22 mouse cellular contexts compared by ENCODE assay signal in the genomic region with DNA sequence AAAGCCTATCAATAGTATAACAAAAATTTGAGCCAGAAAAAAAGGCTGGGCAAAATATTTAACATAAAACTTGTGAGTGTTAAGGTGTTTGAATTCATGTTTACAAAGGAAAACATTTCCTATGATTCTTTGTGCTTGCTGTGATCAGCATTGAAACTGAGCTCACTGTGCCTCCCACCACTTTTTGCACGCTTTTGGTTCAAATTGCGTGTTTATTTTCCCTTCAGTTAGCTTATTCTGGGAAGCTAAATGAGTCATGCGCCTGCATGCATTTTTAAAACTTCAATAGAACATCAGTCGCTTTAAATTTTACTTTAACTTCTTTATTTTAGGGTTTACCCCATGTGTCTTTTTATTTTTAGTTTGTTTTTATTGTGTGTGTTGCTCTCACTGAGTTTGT.
DNase-seq lines count a peak whose midpoint lies in the region; ATAC-seq and TF ChIP-seq lines count a peak whose summit lies in the region.
"Had no signal": no experiment of that assay in that cellular context is flagged by ENCODE, and none has a peak within 500 bp of the region (broad histone marks: within the 10 kb centered on the region; RNA-seq: fewer than 3 reads in every experiment).

No protein-coding gene starts in this region.

- no peak for TF ChIP-seq POLR2A in embryonic fibroblast, embryonic 13.5 days (IDR thresholded peaks at IDR 0.05; ENCODE audit: low read depth, low read length)

- ATAC-seq in activated CD4-positive, CD25-positive, alpha-beta regulatory T cell, adult 4 months: no peak
- ATAC-seq: intestine, embryonic 15.5 days; midbrain, embryonic 15.5 days had no signal

- peak overlapping the region; percentile 40; the same call in 1 of the 2 replicates for H3K27ac ChIP-seq in embryonic fibroblast, embryonic 13.5 days (ENCODE audit: insufficient read depth, low read length)
- H3K27ac ChIP-seq: forebrain, embryonic 12.5 days; hindbrain, embryonic 15.5 days; intestine, embryonic 15.5 days; midbrain, embryonic 15.5 days; neural tube, embryonic 12.5 days had no signal

- DNase-seq in right cerebral cortex, adult 18-20 months: peak; percentile 48
- no peak for DNase-seq in right cerebral cortex, postnatal 14 days
- DNase-seq in left cerebral cortex, adult 18-20 months (ENCODE audit: low spot score in 2 of 2): peak; percentile 5 to 9
- DNase-seq in telencephalon, adult 2 months (ENCODE audit: low read depth, low spot score): peak; percentile 67
- no peak for DNase-seq in urinary bladder, postnatal 14 days (ENCODE audit: low spot score)
- DNase-seq: adrenal gland, postnatal 14 days; cerebellum, adult 11-12 months; cerebellum, postnatal 10 days; gastrocnemius, postnatal 10 days; heart, adult 11 months; kidney, adult 9 months; kidney, postnatal 14 days; lung, postnatal 4 days; retina, postnatal 1 day; thymus, postnatal 25 days had no signal

- no peak for TF ChIP-seq CTCF in embryonic fibroblast, embryonic 13.5 days (IDR thresholded peaks at IDR 0.05; ENCODE audit: borderline replicate concordance, insufficient read depth, low read length)

- no peaks in the 10 kb centered on the region; the same call in 1 of the 2 replicates for H3K4me1 ChIP-seq in embryonic fibroblast, embryonic 13.5 days (ENCODE audit: control insufficient read depth, insufficient read depth, low read length)
- H3K4me1 ChIP-seq: forebrain, embryonic 12.5 days; hindbrain, embryonic 15.5 days; intestine, embryonic 15.5 days; midbrain, embryonic 15.5 days; neural tube, embryonic 12.5 days had no signal

- H3K4me3 ChIP-seq in embryonic fibroblast, embryonic 13.5 days (ENCODE audit: insufficient read depth, low read length): no peak overlapping the region
- H3K4me3 ChIP-seq: forebrain, embryonic 12.5 days; hindbrain, embryonic 15.5 days; intestine, embryonic 15.5 days; midbrain, embryonic 15.5 days; neural tube, embryonic 12.5 days had no signal

Comparison
In these comparisons a context has a peak if more than half of its experiments do, and no peak if none do; other contexts are left out.
1. DNase-seq: peak in right cerebral cortex, adult 18-20 months (single experiment), left cerebral cortex, adult 18-20 months (2 of 2) and telencephalon, adult 2 months (single experiment); none in right cerebral cortex, postnatal 14 days (single experiment) and urinary bladder, postnatal 14 days (single experiment).